In genomic region chr13:38347021-38347774, GRCm38 (mm10) we compare ENCODE assay signal across 8 mouse cellular contexts. TPM values are rescaled to one million over a fixed set of nuclear protein-coding genes. Genes with fewer than 3 reads are reported as not detected.
A peak's percentile ranks its signal among the peaks of the same experiment; 100 is the strongest.
DNase-seq lines count a peak whose midpoint lies in the region; ATAC-seq and TF ChIP-seq lines count a peak whose summit lies in the region.

No protein-coding gene starts in this region.

- ATAC-seq in limb, embryonic 12.5 days (ENCODE audit: insufficient number of reproducible peaks, insufficient read depth, low FRiP score, low TSS enrichment, low read depth), result no peak

- no peaks in the 10 kb centered on the region for H3K9me3 ChIP-seq in embryonic facial prominence, embryonic 10.5 days
- H3K9me3 ChIP-seq in hindbrain, embryonic 10.5 days, result no peaks in the 10 kb centered on the region
- no peaks in the 10 kb centered on the region for H3K9me3 ChIP-seq in limb, embryonic 12.5 days

- H3K4me3 ChIP-seq in embryonic facial prominence, embryonic 10.5 days, result peak overlapping the region; percentile 59
- peak overlapping the region; percentile 58 for H3K4me3 ChIP-seq in hindbrain, embryonic 10.5 days
- H3K4me3 ChIP-seq in limb, embryonic 12.5 days (replicated peaks), result peak overlapping the region; percentile 47
- peak overlapping the region; percentile 63 for H3K4me3 ChIP-seq in small intestine, adult 2 months (ENCODE audit: low read depth, low read length)

- H3K4me1 ChIP-seq in embryonic facial prominence, embryonic 10.5 days, result peaks cover 49% of the 10 kb centered on the region
- peaks cover 49% of the 10 kb centered on the region for H3K4me1 ChIP-seq in hindbrain, embryonic 10.5 days (replicated peaks)
- peaks cover 32% of the 10 kb centered on the region for H3K4me1 ChIP-seq in limb, embryonic 12.5 days (replicated peaks)
- H3K4me1 ChIP-seq in small intestine, adult 2 months (ENCODE audit: control insufficient read depth, insufficient read depth, insufficient read length, low read length), result peaks cover 10% of the 10 kb centered on the region

- TF ChIP-seq POLR2A in small intestine, adult 2 months (IDR thresholded peaks at IDR 0.05; ENCODE audit: low read depth, low read length), result no peak

- TF ChIP-seq CTCF in small intestine, adult 2 months (IDR thresholded peaks at IDR 0.05; ENCODE audit: extremely low read depth, insufficient read length, insufficient replicate concordance, low read depth, low read length), result no peak

- 8% methylated on average over 19 of the region's 19 CpGs for WGBS in embryonic facial prominence, embryonic 10.5 days
- 6% methylated on average over 19 of the region's 19 CpGs for WGBS in hindbrain, embryonic 10.5 days
- WGBS in limb, embryonic 12.5 days, result 10% methylated on average over 19 of the region's 19 CpGs
- WGBS in small intestine, adult 2 months, result 15% methylated on average over 19 of the region's 19 CpGs

- H3K36me3 ChIP-seq in embryonic facial prominence, embryonic 10.5 days (replicated peaks), result no peaks in the 10 kb centered on the region
- no peaks in the 10 kb centered on the region for H3K36me3 ChIP-seq in hindbrain, embryonic 10.5 days
- H3K36me3 ChIP-seq in limb, embryonic 12.5 days, result no peaks in the 10 kb centered on the region
- H3K36me3 ChIP-seq in small intestine, adult 2 months (ENCODE audit: control insufficient read depth, insufficient read depth, low read length), result no peaks in the 10 kb centered on the region

- H3K9ac ChIP-seq in limb, embryonic 12.5 days (replicated peaks), result no peak overlapping the region

- no peak overlapping the region for H3K27ac ChIP-seq in embryonic facial prominence, embryonic 10.5 days (replicated peaks)
- peak overlapping the region; percentile 59; the same call in 1 of the 2 replicates for H3K27ac ChIP-seq in hindbrain, embryonic 10.5 days
- no peak overlapping the region for H3K27ac ChIP-seq in limb, embryonic 12.5 days
- no peak overlapping the region for H3K27ac ChIP-seq in small intestine, adult 2 months (ENCODE audit: insufficient read depth, low read depth, low read length)

- H3K4me2 ChIP-seq in limb, embryonic 12.5 days, result peak overlapping the region; percentile 71

- peaks cover 82% of the 10 kb centered on the region for H3K27me3 ChIP-seq in embryonic facial prominence, embryonic 10.5 days (replicated peaks; ENCODE audit: low read depth, poor library complexity, severe bottlenecking)
- peaks cover 73% of the 10 kb centered on the region for H3K27me3 ChIP-seq in hindbrain, embryonic 10.5 days (ENCODE audit: insufficient read depth, poor library complexity, severe bottlenecking)
- H3K27me3 ChIP-seq in limb, embryonic 12.5 days, result peaks cover 76% of the 10 kb centered on the region
- peaks cover 36% of the 10 kb centered on the region for H3K27me3 ChIP-seq in small intestine, adult 2 months (ENCODE audit: control insufficient read depth, insufficient read depth, low read length)

- DNase-seq in heart, adult 11 months, result peak; percentile 95
- DNase-seq in heart, adult 8-10 months (ENCODE audit: low spot score), result no peak
- peak; percentile 27 for DNase-seq in embryonic facial prominence, embryonic 10.5 days (ENCODE audit: low spot score)
- peak; percentile 66 for DNase-seq in hindbrain, embryonic 10.5 days (ENCODE audit: low spot score)
- DNase-seq in spleen, postnatal 4 days (ENCODE audit: low spot score in 2 of 2), result no peak
- no peak for DNase-seq in spleen, postnatal 36 days (ENCODE audit: low spot score in 2 of 2)

RNA-seq across cellular contexts. Expression of gene Bmp6, which starts 2.3 kb away (rescaled TPM):
- total RNA-seq in heart, adult 8-10 months (2022), result 10 to 100 TPM; 23.9 to 27.7 (median 24.9) TPM
- polyA plus RNA-seq in embryonic facial prominence, embryonic 10.5 days (2016; fragmentation: Nextera tagmentation; extraction: Ambion mirVana), result 0.67 and 0.75 TPM in 2 replicates
- 2.2 and 2.9 TPM in 2 replicates for polyA plus RNA-seq in hindbrain, embryonic 10.5 days (2016; fragmentation: Nextera tagmentation; extraction: Ambion mirVana)
- 0.75 and 1.4 TPM in 2 replicates for polyA plus RNA-seq in limb, embryonic 12.5 days (2016; fragmentation: Nextera tagmentation; extraction: Ambion mirVana)
- 2.9 and 5.2 TPM in 2 replicates for polyA plus RNA-seq in small intestine, adult 2 months (2012; rRNA removed)

Comparison
In these comparisons a context has a peak if more than half of its experiments do, and no peak if none do; other contexts are left out.
1. DNase-seq: peak in heart, adult 11 months (single experiment), embryonic facial prominence, embryonic 10.5 days (single experiment) and hindbrain, embryonic 10.5 days (single experiment); none in heart, adult 8-10 months (single experiment), spleen, postnatal 4 days (0 of 2) and spleen, postnatal 36 days (0 of 2).
2. Peak in every context shown above with its lines, with median percentiles within 50 percentile points of each other: H3K4me3 ChIP-seq.